Mouse (Mus musculus) embryo, embryonic 10 days (tissue): Measurements from ENCODE around the gene Ppp1r3c.
"Not testable (repeated sequence)": the region's sequence is repeated elsewhere in the genome, so short reads cannot be mapped to it uniquely, and the experiment has no call there.

Source experiments
- DNase-seq: peaks from one replicate; pipeline ENCODE4 v3.0.0-alpha.2; 2015; ENCODE audit warnings: low spot score

Ppp1r3c gene

DNA sequence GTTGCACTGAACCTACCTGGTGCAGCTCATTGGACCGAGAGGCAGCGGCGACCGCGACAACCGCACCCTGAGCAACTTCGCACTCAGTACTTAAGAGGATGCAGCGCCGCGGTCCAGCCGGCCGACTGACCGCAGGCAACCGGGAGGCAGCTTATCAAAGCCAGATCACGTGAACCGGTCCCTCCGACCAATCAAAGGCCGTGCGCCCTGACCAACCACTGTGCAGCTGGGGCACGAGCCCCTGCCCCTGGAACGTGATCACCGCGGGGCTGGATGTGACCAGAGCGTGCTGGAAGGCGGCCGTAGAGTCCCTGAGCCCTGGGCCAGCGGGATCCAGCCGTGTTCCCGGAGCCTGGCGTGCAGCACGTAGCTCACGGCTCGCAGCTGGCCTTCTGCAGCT, at the start of gene Ppp1r3c:
Ppp1r3c (minus strand) TSS at position 117 of the 400 bp plus-strand sequence.
- DNase-seq: peak; percentile 98

DNA sequence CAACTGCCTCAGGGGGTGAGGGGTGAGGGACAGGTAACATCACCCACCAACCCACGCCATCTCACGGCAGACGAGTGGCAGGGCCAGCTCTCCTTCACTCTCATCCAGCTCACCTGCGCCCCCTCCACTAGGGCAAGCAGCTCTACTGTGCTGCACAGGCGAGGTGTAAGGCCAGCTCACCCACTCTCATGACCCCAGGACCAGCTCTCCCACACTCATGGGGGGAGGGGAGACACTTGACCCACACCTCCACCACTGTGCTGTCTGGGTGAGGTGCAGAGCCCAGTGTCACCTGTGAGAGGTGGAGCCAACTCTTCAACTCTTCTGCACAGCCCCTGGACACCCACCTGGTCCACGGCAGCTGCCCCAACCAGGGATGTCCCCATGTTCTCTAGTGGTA, 46.7 kb upstream of the Ppp1r3c start:
- DNase-seq: no peak

DNA sequence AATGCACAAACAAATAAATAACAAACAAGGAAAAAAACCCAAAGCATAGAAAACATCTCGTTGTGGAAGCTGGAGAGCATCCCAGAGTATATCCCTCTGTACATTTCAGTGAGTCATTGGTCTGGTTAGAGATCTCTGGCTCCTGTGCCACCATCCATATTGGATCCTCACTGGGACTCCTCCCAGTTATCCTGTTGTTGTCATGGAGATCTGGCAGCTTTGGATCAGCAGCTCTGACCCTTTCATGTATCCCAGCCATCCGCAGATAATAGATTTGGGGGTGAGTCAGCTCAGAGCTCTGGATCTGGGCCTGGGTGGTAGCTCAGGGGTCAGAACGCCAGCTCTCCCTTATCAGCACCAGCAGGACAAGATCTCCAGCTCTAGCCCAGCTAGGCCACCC, 46.1 kb upstream of the Ppp1r3c start:
- no peak for DNase-seq

- DNase-seq: no peak
Measured at GRCm38 (mm10) chr19:36781996-36782395, 45.5 kb upstream of the Ppp1r3c start.

GRCm38 (mm10) chr19:36780375-36780774, 43.9 kb upstream of the Ppp1r3c start:
- DNase-seq: no peak

GRCm38 (mm10) chr19:36779765-36780164, 43.3 kb upstream of the Ppp1r3c start:
- no peak for DNase-seq

- no peak for DNase-seq
Measured at GRCm38 (mm10) chr19:36775531-36775930, 39.1 kb upstream of the Ppp1r3c start.

- DNase-seq: no peak
Measured at GRCm38 (mm10) chr19:36773716-36774459, 37.4 kb upstream of the Ppp1r3c start.

- DNase-seq: no peak
Measured at GRCm38 (mm10) chr19:36768084-36768483, 31.6 kb upstream of the Ppp1r3c start.

GRCm38 (mm10) chr19:36764451-36764850, 28.0 kb upstream of the Ppp1r3c start:
- DNase-seq: no peak

GRCm38 (mm10) chr19:36748996-36749395, 12.5 kb upstream of the Ppp1r3c start:
- no peak for DNase-seq

DNA sequence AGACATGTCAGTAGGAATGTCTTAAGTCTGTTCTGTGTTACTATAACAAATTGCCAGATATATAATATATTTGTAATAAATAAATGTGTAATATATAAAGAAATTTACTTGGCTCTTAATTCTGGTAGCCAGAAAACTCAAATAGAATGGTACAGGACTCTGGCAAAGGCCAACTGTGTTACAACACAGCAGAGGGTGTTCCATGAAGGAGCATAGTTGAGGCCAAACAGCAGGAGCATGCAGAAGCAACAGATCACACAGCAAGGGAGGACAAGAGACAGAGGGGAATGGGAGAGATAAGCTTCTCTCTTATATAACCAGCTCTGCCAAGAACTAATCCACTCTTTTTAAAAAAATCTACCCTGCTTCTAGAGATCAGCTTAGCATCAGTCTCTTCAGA, 5.9 kb upstream of the Ppp1r3c start:
- DNase-seq: no peak

- DNase-seq: no peak
Measured at GRCm38 (mm10) chr19:36739566-36740211, 3.2 kb upstream of the Ppp1r3c start.

DNA sequence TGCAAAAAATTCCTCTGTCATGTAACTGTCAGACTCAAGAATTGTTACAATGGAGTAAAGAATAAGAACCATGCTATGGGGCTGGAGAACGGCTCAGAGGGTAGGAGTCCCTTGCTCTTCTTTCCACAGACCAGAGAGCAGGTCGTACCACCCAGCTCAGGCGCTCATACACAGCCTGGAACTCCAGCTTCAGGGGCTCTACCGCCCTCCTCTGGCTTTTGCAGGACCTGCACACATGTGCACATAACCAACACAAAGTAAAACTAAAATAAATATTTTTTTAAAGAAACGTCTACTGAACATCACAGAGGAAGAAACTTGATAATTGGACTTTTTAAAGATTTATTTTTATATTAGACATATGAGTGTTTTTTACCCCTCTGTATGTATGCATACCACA, 1.6 kb upstream of the Ppp1r3c start:
- no peak for DNase-seq

GRCm38 (mm10) chr19:36737087-36737486, 634 bp upstream of the Ppp1r3c start:
- DNase-seq: no peak

- DNase-seq: no peak
Measured at GRCm38 (mm10) chr19:36734308-36735038, 2.0 kb downstream of the Ppp1r3c start.

- DNase-seq: no peak
Measured at GRCm38 (mm10) chr19:36733191-36733943, 3.1 kb downstream of the Ppp1r3c start.

DNA sequence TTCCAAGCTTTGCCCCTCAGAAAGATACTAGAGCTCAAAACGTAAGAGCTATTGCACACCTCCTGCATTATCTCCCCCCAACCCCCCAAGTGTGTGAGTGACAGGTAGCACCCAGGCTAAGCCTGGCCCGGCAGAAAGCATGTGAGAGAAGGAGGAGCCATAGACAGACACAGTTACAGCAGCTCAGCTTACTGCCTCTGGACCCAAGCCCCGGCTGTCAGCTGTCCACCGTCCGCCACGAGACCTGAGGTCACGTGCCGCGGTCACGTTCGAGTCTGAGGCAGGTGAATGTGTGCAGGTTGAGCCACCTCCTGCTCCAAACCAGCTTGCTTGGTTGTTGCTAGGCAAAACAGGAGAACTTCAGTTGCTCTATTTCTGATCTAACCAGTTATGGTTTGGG, 5.1 kb downstream of the Ppp1r3c start:
- no peak for DNase-seq

DNA sequence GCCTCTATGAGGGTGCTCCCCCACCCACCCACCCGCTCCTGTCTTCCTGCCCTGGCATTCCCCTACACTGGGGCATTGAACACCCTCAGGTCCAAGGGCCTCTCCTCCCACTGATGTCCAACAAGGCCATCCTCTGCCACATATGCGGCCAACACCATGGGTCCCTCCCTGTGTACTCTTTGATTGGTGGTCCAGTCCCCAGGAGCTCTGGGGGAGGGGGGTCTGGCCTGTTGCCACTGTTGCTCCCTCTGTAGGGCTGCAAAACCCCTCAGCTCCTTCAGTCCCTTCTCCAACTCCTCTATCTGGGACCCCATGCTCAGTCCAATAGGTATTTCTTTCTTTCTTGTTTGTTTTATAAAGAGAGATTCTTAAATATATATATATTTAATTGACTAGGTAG, 6.0 kb downstream of the Ppp1r3c start:
- not testable (repeated sequence) for DNase-seq

- no peak for DNase-seq
Measured at GRCm38 (mm10) chr19:36728741-36729460, 7.6 kb downstream of the Ppp1r3c start.

DNA sequence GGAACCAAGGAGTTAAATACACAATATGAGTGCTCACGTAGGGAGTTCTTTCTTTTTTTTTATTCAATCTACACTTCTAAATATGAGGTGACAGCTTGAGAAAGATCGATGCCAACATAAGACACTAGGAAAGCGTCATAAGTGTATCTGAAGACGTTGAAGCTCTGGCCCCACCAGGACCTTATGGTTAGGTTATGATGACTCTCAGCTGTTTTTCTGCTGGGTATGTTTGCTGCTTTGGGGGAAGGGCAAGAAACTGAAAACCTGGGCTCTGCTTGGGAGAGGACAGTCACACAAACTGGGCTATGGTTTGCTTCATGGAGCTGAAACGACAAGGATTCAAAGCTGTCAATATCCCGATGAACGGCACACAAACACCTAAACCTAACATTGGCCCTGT, 11.5 kb downstream of the Ppp1r3c start:
- no peak for DNase-seq

DNA sequence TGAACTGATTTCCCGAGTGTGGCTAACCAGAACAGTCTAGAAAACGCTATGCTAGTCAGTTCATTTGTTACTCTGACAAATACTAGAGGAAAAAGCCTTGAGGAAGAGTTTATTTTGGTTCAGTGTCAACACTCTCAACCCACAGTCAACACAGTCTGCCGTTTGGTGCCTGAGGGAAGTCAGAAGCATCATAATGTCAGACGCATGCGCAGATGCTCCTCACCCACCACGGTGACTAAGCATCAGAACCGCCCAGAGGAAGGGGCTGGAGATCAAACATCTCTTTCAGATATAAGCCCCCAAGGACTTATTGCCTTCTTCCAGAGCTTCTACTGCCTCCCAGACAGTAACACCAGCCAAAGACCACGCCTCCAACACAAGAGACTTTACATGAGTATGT, 15.3 kb downstream of the Ppp1r3c start:
- no peak for DNase-seq
